Mouse (Mus musculus): ENCODE data around the gene Vav3. TPM values are rescaled to one million over a fixed set of nuclear protein-coding genes. Genes with fewer than 3 reads are reported as not detected.

The Vav3 gene
- 23.2 and 24.8 TPM in 2 replicates for polyA plus RNA-seq (2015; fragmentation: Nextera tagmentation; extraction: Ambion mirVana)

GRCm38 (mm10) chr3:109340274-109341070, at the start of gene Vav3:
Gene Vav3, plus strand, starts transcription at chr3:109340653.
- WGBS = under 1% methylated on average over 71 of the region's 92 CpGs

GRCm38 (mm10) chr3:109298857-109299256, 41.6 kb upstream of the Vav3 start:
- 49% methylated on average over 6 of the region's 6 CpGs for WGBS
- no peaks in the 10 kb centered on the region for H3K27me3 ChIP-seq
- H3K9ac ChIP-seq = no peak overlapping the region
- no peak overlapping the region for H3K4me2 ChIP-seq
- no peaks in the 10 kb centered on the region for H3K36me3 ChIP-seq
- H3K27ac ChIP-seq = no peak overlapping the region
- H3K4me1 ChIP-seq (replicated peaks) = peaks cover 8% of the 10 kb centered on the region
- peak; percentile 71 for ATAC-seq (ENCODE audit: low FRiP score)
- H3K9me3 ChIP-seq = no peaks in the 10 kb centered on the region
- no peak overlapping the region for H3K4me3 ChIP-seq

More at GRCm38 (mm10) chr3:109340274-109341070, at the start of gene Vav3:
- peak within 1 kb of the TSS; percentile 77 for H3K4me3 ChIP-seq
- H3K36me3 ChIP-seq = no peaks in the 10 kb centered on the region
- H3K9me3 ChIP-seq = no peaks in the 10 kb centered on the region
- peak; percentile 93 for ATAC-seq (ENCODE audit: low FRiP score)
- H3K4me2 ChIP-seq = peak within 1 kb of the TSS; percentile 80
- peak within 1 kb of the TSS; percentile 88 for H3K9ac ChIP-seq
- no peaks in the 10 kb centered on the region for H3K27me3 ChIP-seq
- peak within 1 kb of the TSS; percentile 94 for H3K27ac ChIP-seq
- H3K4me1 ChIP-seq (replicated peaks) = peaks cover 32% of the 10 kb centered on the region

- Histone ChIP-seq H3K4me1 (replicated peaks) (peaks cover 8% of the 10 kb centered on the region), H3K9me3 (no peaks in the 10 kb centered on the region), H3K27ac (no peak overlapping the region), H3K9ac (no peak overlapping the region), H3K4me2 (no peak overlapping the region), H3K36me3 (no peaks in the 10 kb centered on the region), H3K4me3 (no peak overlapping the region), H3K27me3 (no peaks in the 10 kb centered on the region)
- WGBS = 63% methylated on average over 4 of the region's 4 CpGs
- ATAC-seq (ENCODE audit: low FRiP score) = peak; percentile 43; the same call in 1 of the 2 replicates
Measured at GRCm38 (mm10) chr3:109299303-109300074, 41.0 kb upstream of the Vav3 start.

GRCm38 (mm10) chr3:109302059-109302458, 38.4 kb upstream of the Vav3 start:
- Histone ChIP-seq H3K9me3 (no peaks in the 10 kb centered on the region), H3K4me3 (no peak overlapping the region), H3K9ac (no peak overlapping the region), H3K36me3 (no peaks in the 10 kb centered on the region), H3K4me1 (replicated peaks) (peaks cover 8% of the 10 kb centered on the region), H3K27me3 (no peaks in the 10 kb centered on the region), H3K27ac (no peak overlapping the region), H3K4me2 (no peak overlapping the region)
- 74% methylated on average over 2 of the region's 2 CpGs for WGBS
- no peak for ATAC-seq (ENCODE audit: low FRiP score)

- H3K36me3 ChIP-seq = no peaks in the 10 kb centered on the region
- ATAC-seq (ENCODE audit: low FRiP score) = peak; percentile 86
- no peak overlapping the region for H3K9ac ChIP-seq
- WGBS = 34% methylated on average over 7 of the region's 7 CpGs
- H3K27ac ChIP-seq = no peak overlapping the region
- no peak overlapping the region for H3K4me3 ChIP-seq
- no peaks in the 10 kb centered on the region for H3K27me3 ChIP-seq
- no peaks in the 10 kb centered on the region for H3K4me1 ChIP-seq (replicated peaks)
- H3K4me2 ChIP-seq = no peak overlapping the region
- no peaks in the 10 kb centered on the region for H3K9me3 ChIP-seq
Measured at GRCm38 (mm10) chr3:109307406-109307805, 33.0 kb upstream of the Vav3 start.

GRCm38 (mm10) chr3:109308468-109308867, 32.0 kb upstream of the Vav3 start:
- Histone ChIP-seq H3K4me1 (replicated peaks) (no peaks in the 10 kb centered on the region), H3K27me3 (no peaks in the 10 kb centered on the region), H3K4me2 (no peak overlapping the region), H3K36me3 (no peaks in the 10 kb centered on the region), H3K9ac (no peak overlapping the region), H3K9me3 (no peaks in the 10 kb centered on the region), H3K27ac (no peak overlapping the region), H3K4me3 (no peak overlapping the region)
- 87% methylated on average over 3 of the region's 3 CpGs for WGBS
- ATAC-seq (ENCODE audit: low FRiP score) = no peak

- Histone ChIP-seq H3K36me3 (no peaks in the 10 kb centered on the region), H3K27me3 (no peaks in the 10 kb centered on the region), H3K9ac (no peak overlapping the region), H3K27ac (no peak overlapping the region), H3K4me2 (no peak overlapping the region), H3K4me1 (replicated peaks) (no peaks in the 10 kb centered on the region), H3K4me3 (no peak overlapping the region), H3K9me3 (no peaks in the 10 kb centered on the region)
- 88% methylated on average over 18 of the region's 18 CpGs for WGBS
- no peak for ATAC-seq (ENCODE audit: low FRiP score)
Measured at GRCm38 (mm10) chr3:109309317-109310265, 30.9 kb upstream of the Vav3 start.

- H3K27me3 ChIP-seq = no peaks in the 10 kb centered on the region
- H3K9me3 ChIP-seq = no peaks in the 10 kb centered on the region
- no peaks in the 10 kb centered on the region for H3K36me3 ChIP-seq
- H3K27ac ChIP-seq = no peak overlapping the region
- no peak overlapping the region for H3K4me2 ChIP-seq
- ATAC-seq (ENCODE audit: low FRiP score) = no peak
- H3K4me3 ChIP-seq = no peak overlapping the region
- WGBS = 93% methylated on average over 6 of the region's 6 CpGs
- H3K4me1 ChIP-seq (replicated peaks) = no peaks in the 10 kb centered on the region
- H3K9ac ChIP-seq = no peak overlapping the region
Measured at GRCm38 (mm10) chr3:109311172-109311824, 29.2 kb upstream of the Vav3 start.

- ATAC-seq (ENCODE audit: low FRiP score) = no peak
- Histone ChIP-seq H3K36me3 (no peaks in the 10 kb centered on the region), H3K4me2 (no peak overlapping the region), H3K4me3 (no peak overlapping the region), H3K27me3 (no peaks in the 10 kb centered on the region), H3K9me3 (no peaks in the 10 kb centered on the region), H3K4me1 (replicated peaks) (no peaks in the 10 kb centered on the region), H3K27ac (no peak overlapping the region), H3K9ac (no peak overlapping the region)
- WGBS = 63% methylated on average over 3 of the region's 3 CpGs
Measured at GRCm38 (mm10) chr3:109311875-109312274, 28.6 kb upstream of the Vav3 start.

GRCm38 (mm10) chr3:109313501-109313900, 27.0 kb upstream of the Vav3 start:
- Histone ChIP-seq H3K4me3 (no peak overlapping the region), H3K9me3 (no peaks in the 10 kb centered on the region), H3K4me2 (no peak overlapping the region), H3K4me1 (replicated peaks) (no peaks in the 10 kb centered on the region), H3K36me3 (no peaks in the 10 kb centered on the region), H3K9ac (no peak overlapping the region), H3K27me3 (no peaks in the 10 kb centered on the region), H3K27ac (no peak overlapping the region)
- no peak for ATAC-seq (ENCODE audit: low FRiP score)
- whole genome bisulfite sequencing = 39% methylated on average over 2 of the region's 2 CpGs

GRCm38 (mm10) chr3:109322225-109322624, 18.2 kb upstream of the Vav3 start:
- H3K27ac ChIP-seq = no peak overlapping the region
- H3K36me3 ChIP-seq = no peaks in the 10 kb centered on the region
- no peak for ATAC-seq (ENCODE audit: low FRiP score)
- no peak overlapping the region for H3K4me3 ChIP-seq
- H3K4me2 ChIP-seq = no peak overlapping the region
- H3K4me1 ChIP-seq (replicated peaks) = no peaks in the 10 kb centered on the region
- no peaks in the 10 kb centered on the region for H3K27me3 ChIP-seq
- H3K9ac ChIP-seq = no peak overlapping the region
- H3K9me3 ChIP-seq = no peaks in the 10 kb centered on the region

Measured in hindbrain, embryonic 13.5 days (tissue).